Mouse (Mus musculus) Patski (cell line): ENCODE results near the gene Slc2a4. TPM values are rescaled to one million over a fixed set of nuclear protein-coding genes. Genes with fewer than 3 reads are reported as not detected.
"Not testable (repeated sequence)": the region's sequence is repeated elsewhere in the genome, so short reads cannot be mapped to it uniquely, and the experiment has no call there.

Source experiments
- ATAC-seq: fragments of 100-300 bp; one replicate; pipeline ENCODE4 v1.8.0; 2021
- CTCF ChIA-PET: fragments of 350-600 bp; sonication (Branson Sonifier 250); formaldehyde crosslinking; loops from one replicate; lab custom pipeline; 2022; ENCODE audit warnings: inconsistent platforms; lab: Charles Lee
- POLR2A ChIA-PET: fragments of 350-600 bp; sonication (Branson Sonifier 250); formaldehyde crosslinking; loops from one replicate; lab custom pipeline; 2022; ENCODE audit warnings: antibody characterized with exemption, inconsistent platforms; lab: Charles Lee
- DNase-seq: peaks from one replicate; pipeline ENCODE4 v3.0.0-alpha.2; 2011; ENCODE audit warnings: low read depth, low spot score
- H3K27me3 ChIP-seq: fragments of 371-371 bp; one replicate; pipeline ENCODE4 v1.5.1; 2021
- CTCF ChIP-seq: fragments of 100-300 bp; IDR thresholded peaks from one replicate; pipeline ENCODE4 v1.5.1; 2021
- in situ Hi-C: fragments of 300-500 bp; cut with MboI; formaldehyde crosslinking; loops from 3 replicates; pipeline ENCODE4 v1.11.1; 2018; ENCODE audit warnings: low pct_unique_long_range_greater_than_20kb, mixed read lengths
- polyA plus RNA-seq: library from polyadenylated mRNA; unstranded; gene quantifications from one replicate; pipeline ENCODE4 v1.2.3, GENCODE M21; 2021

Gene Slc2a4
- polyA plus RNA-seq, 1 experiment from 2014 or later = 0.13 TPM

DNA sequence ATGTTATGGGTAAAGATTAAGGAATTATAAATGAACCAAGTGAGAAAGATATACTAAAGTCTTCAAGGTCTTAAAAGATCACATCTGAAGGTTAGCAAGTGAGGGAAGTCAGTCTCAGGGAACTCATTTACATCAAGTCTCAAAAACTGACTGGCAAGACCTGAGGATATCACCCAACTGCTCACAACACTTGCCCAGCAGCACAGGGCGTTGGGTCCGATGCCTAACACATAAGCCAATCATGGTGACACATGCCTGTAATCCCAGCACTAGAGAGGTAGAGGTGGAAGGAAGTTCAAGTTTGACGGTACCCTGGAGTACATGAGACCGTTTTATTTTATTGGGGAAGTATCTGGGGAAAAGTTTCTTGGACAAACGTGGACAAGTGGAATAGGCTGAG, 29.9 kb downstream of the Slc2a4 start:
- in situ Hi-C loops = no loop called here

DNA sequence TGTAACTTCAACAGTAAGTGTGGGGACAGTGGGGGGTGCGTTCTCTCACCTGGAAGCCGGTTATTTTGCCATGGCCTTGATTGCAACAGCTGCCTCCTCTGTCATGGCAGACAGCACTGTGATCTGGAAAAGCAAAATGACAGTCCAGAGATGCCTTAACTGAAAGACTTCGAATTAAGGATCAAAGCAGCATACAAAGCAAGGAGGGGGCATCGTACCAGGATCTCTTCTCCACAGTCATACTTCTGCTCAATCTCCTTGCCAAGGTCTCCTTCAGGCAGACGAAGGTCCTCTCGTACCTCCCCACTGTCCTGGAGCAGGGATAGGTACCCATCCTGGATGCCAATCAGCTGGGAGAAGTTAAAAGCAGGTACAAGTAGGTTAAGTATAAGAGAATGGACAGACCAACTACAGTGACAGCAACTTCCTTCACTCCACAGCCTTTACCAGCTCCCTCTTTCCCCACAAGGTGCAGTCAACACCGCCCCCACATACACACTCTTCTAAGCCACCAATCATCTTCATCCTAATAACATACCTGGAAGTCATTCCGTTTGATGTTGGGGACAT, 30.5 kb downstream of the Slc2a4 start:
- no peaks in the 10 kb centered on the region for H3K27me3 ChIP-seq
- CTCF ChIA-PET = no interaction called here
- in situ Hi-C loops = no loop called here
- ATAC-seq (no peak), DNase-seq (no peak)
- no peak for TF ChIP-seq CTCF
- POLR2A ChIA-PET = interaction anchor here (0.6 kb wide), 2 partner anchors 36 to 194 kb away, joined by 3 to 4 read pairs; no protein-coding TSS in a partner anchor

More for the DNA sequence above, 29.9 kb downstream of the Slc2a4 start:
- CTCF ChIA-PET = no interaction called here
- POLR2A ChIA-PET = no interaction called here
- no peaks in the 10 kb centered on the region for H3K27me3 ChIP-seq
- DNase-seq (no peak), ATAC-seq (no peak)
- no peak for TF ChIP-seq CTCF

DNA sequence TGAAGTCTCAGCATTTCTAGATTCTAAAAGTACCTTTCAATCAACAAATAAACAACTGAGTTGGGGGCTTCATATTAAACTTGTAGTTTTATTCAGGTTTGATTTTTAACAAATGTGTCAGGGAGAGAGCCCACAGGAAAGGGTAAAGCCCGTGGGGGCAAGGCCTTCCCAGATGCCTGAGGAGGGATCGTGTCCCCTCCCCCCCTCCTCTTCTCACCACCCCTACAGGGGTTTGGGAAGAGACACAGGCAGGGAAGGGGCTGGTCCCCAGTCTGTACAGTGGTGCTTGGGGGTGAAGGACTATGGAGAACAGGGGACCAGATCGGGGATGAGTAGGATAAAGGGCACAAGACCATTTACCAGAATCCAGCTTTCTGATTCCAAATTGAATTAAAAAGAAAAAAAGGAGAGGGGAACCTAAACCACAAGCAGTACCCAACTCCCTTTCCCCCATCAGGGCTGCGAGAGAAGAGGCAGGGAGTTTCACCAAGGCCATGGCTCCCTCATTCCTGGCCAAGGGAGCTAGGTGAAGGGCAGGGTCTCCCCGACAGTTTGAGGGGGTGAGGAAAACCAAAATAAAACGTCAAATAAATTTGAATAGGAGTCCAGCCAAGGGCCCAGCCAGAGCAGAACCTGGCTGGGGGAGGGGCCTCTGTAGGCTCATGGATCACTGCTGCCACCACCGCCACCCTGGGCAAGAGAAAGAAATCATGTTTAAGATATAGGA, 31.2 kb downstream of the Slc2a4 start:
- CTCF ChIA-PET, H3K27me3 ChIP-seq, ATAC-seq, in situ Hi-C loops, DNase-seq: not testable (repeated sequence)
- POLR2A ChIA-PET = interaction anchor here (0.6 kb wide), 2 partner anchors 35 to 193 kb away, joined by 3 to 4 read pairs; no protein-coding TSS in a partner anchor

DNA sequence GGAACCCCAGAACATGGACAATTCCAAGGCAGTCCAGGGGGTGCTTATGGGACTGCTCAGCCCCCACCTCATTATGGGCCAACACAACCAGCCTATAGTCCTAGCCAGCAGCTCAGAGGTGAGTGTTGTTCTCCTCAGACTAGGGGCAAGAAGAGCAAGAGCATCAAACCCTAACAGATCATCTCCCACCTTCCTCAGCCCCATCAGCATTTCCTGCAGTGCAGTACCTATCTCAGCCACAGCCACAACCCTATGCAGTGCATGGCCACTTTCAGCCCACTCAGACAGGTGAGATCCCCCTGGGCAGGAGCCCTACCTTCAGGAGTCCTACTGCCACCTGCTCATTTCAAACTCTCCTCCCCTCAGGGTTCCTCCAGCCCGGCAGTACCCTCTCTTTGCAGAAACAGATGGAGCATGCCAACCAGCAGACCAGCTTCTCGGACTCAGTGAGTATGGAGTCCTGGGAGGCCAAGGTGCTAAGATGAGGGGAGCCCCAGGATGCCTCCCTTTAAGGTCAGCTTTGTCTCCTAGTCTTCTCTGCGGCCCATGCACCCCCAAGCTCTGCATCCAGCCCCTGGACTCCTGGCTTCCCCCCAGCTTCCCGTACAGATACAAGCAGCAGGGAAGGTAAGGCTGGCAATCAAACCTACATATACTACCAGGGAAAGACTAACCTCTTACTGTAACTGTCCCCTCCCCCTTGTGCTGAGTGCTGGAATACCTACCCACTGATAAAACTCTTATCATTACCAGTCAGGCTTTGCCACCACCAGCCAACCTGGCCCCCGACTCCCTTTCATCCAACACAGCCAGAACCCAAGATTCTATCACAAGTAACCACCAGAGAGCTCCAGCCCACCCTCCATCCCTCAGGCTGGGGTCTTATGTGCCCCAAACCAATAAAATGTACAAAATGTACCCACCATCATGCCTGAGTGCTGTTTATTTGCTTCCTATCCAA, 32.0 kb downstream of the Slc2a4 start:
- POLR2A ChIA-PET = no interaction called here
- in situ Hi-C loops = no loop called here
- CTCF ChIA-PET = interaction anchor here (1.1 kb wide), 1 partner anchor 29 kb away, joined by 3 read pairs; no protein-coding TSS in a partner anchor

DNA sequence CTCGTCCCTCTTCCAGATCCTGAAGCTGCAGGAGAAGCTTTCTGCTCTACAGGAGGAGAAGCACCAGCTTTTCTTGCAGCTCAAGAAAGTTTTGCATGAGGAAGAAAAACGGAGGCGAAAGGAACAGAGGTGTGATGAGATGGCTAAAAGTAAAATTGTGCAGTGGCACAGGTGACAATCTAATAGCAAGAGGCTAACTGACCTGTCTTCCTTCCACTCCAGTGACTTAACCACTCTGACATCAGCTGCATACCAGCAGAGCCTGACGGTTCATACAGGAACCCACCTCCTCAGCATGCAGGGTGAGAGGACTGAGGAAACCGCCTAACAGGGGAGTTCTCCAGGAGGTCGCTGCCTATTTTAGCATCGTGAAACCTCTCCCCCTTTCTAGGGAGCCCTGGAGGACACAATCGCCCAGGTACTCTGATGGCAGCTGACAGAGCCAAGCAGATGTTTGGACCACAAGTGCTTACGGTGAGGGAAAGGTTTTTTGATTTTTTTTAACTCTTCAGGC, 33.0 kb downstream of the Slc2a4 start:
- H3K27me3 ChIP-seq = no peaks in the 10 kb centered on the region
- in situ Hi-C loops = no loop called here
- ATAC-seq = no peak
- CTCF ChIA-PET = interaction anchor here (1.0 to 1.1 kb wide), 2 partner anchors 26 to 28 kb away, joined by 3 read pairs; no protein-coding TSS in a partner anchor
- TF ChIP-seq CTCF = no peak
- no peak for DNase-seq
- POLR2A ChIA-PET = no interaction called here

More for the DNA sequence above, 32.0 kb downstream of the Slc2a4 start:
- ATAC-seq (no peak), DNase-seq (no peak)
- no peak for TF ChIP-seq CTCF
- H3K27me3 ChIP-seq = no peaks in the 10 kb centered on the region

DNA sequence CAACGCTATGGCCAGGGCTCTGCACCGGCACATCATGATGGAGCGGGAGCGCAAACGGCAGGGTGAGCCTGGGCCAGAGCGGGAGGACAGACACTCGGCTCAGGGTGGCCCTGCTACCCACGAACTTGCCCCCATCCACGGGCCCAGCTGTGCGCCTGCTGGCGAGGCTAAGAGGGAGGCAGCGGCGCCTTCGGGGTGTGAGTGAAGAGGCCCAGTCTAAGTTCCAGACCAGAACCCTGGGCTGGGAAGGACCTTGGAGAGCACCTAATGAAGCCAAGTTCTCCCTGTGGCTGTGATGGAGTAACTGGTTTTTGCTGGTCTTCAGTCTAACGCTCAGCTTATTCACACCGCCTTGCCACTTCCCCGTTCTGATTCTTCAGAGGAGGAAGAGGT, 33.6 kb downstream of the Slc2a4 start:
- in situ Hi-C loops = no loop called here
- ChIA-PET POLR2A (interaction anchor here (0.7 kb wide), 1 partner anchor 32 kb away, joined by 3 read pairs; no protein-coding TSS in a partner anchor), CTCF (interaction anchor here (1.0 kb wide), 1 partner anchor 25 kb away, joined by 3 read pairs; no protein-coding TSS in a partner anchor)
- no peak for ATAC-seq
- DNase-seq = no peak
- no peak for TF ChIP-seq CTCF
- H3K27me3 ChIP-seq = no peaks in the 10 kb centered on the region

DNA sequence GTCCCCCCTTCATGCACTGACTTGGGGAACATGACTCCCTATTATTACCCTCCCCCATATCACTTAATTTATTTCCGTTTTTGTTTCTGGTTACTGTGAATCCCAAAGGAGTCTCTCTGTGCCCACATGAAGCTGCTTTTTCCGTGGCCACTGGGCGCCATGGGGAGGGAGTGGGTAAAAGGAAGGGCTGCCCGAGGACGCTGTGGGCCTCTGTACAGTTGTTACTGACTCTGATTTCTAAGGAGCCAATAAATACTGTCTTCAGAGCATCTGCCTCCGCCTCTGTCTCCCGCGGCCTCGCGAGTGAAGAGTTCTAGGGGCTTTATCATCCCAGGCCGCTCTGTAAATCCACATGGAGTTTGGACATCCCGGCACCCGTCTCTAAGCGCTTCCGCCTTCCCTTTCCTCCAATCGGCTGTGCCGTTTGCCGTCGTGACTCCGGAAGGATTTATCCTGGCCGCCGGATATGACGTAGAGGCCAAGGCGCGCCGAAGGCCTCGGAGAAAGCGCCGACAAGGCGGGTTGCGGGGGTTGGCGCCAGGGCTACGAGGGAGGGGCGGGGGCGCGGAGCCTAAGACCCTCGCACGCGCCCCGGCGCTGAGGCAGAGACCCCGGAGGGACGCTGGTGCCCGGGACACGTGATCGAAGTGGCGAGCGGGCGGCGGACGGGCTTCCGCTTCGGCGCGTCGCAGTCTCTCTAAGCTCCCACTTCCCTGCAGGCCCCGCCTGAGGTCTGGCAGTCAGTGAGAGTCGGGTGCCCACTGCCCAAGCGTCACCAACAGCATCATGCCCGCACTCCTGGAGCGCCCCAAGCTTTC, 34.2 kb downstream of the Slc2a4 start, which contains the start of gene Gps2:
Gene Gps2 (plus strand): TSS at position 335 of the 818 bp plus-strand sequence.
- ATAC-seq = peak; percentile 57
- TF ChIP-seq CTCF = no peak
- peak; percentile 53 for DNase-seq
- CTCF ChIA-PET = interaction anchor here (1.0 kb wide), 1 partner anchor 24 kb away, joined by 3 read pairs; no protein-coding TSS in a partner anchor
- H3K27me3 ChIP-seq = no peaks in the 10 kb centered on the region
- POLR2A ChIA-PET = interaction anchor here (0.7 kb wide), 1 partner anchor 32 kb away, joined by 3 read pairs; no protein-coding TSS in a partner anchor
- in situ Hi-C loops = no loop called here

DNA sequence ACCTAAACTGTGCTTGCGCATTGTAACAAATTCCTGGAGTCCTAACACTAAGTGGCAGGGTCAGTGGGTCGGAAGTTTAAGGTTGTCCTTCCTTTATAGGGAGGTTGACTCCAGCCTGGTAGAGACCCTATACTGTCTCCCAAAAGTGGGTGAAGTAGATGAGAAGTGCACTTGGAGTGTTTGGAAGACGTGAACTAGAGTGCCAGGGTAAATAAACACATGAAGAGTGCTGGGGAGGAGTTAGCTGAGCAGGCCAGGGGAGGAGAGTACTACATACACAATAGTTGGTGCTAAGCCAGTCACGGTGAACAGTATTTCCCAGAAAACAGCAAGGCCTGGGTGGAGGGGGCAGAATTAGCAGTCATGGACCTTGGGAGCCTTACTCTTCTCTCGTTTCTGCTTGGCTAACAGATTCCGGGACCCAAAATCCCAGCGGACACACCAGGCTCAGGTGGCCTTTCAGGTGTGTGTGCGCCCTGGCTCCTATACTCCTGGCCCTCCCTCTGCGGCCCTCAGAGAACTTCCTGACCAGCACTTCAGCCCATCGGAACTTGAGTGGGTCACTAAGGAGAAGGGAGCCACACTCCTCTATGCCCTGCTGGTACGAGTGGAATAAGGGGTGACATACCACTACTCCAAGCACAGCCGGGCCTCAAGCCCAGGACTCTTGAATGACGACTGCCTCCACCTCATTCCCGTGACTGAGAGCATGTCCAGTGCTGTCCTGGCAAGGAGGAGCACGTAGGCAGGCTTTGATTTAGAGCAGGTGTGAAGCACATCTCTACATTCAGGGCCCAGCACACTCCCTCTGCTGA, 35.1 kb downstream of the Slc2a4 start:
- no peaks in the 10 kb centered on the region for H3K27me3 ChIP-seq
- DNase-seq = no peak
- ChIA-PET POLR2A (no interaction called here), CTCF (no interaction called here)
- ATAC-seq = no peak
- in situ Hi-C loops = no loop called here
- no peak for TF ChIP-seq CTCF

DNA sequence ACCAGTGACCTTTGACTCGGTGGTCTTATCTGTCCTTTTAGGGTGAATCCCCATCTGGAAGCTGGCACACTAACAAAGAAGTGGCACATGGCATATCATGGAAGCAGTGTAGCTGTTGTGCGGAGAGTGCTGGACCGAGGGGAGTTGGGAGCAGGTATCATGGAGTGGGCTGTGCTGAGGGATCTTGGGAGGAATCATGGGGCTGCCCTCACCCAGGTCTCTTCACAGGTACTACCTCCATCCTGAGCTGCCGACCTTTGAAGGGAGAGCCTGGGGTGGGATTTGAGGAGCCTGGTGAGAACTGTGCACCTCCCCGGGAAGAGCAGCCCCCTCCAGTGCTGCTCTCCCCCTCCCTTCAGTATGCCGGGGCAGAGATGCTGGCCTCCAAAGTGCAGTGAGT, 36.3 kb downstream of the Slc2a4 start:
- no peak for TF ChIP-seq CTCF
- in situ Hi-C loops = no loop called here

More for the DNA sequence above, 36.3 kb downstream of the Slc2a4 start:
- ATAC-seq = no peak
- DNase-seq = no peak
- POLR2A ChIA-PET = no interaction called here
- H3K27me3 ChIP-seq = no peaks in the 10 kb centered on the region
- CTCF ChIA-PET = no interaction called here
